Mouse (Mus musculus): Measurements from ENCODE around the gene Phf21a.
A peak's percentile ranks its signal among the peaks of the same experiment; 100 is the strongest.

Phf21a gene

GRCm38 (mm10) chr2:92381901-92382588, 289.1 kb downstream of the Phf21a start, which contains the start of gene 1700029I15Rik:
TSS of gene 1700029I15Rik (plus strand) at chr2:92382538.
- DNase-seq (ENCODE audit: low spot score in 2 of 2) = no peak

GRCm38 (mm10) chr2:92382759-92383158, 289.8 kb downstream of the Phf21a start:
- DNase-seq (ENCODE audit: low spot score in 2 of 2) = no peak

- no peak for DNase-seq (ENCODE audit: low spot score in 2 of 2)
Observed at GRCm38 (mm10) chr2:92384101-92384500, 291.2 kb downstream of the Phf21a start.

GRCm38 (mm10) chr2:92385113-92386051, 292.5 kb downstream of the Phf21a start:
- DNase-seq (ENCODE audit: low spot score in 2 of 2) = no peak

- DNase-seq (ENCODE audit: low spot score in 2 of 2) = peak in 1 of 2 experiments; percentile 41
Observed at GRCm38 (mm10) chr2:92386821-92387570, 294.1 kb downstream of the Phf21a start.

- DNase-seq (ENCODE audit: low spot score in 2 of 2) = peak in 1 of 2 experiments; percentile 55
Observed at GRCm38 (mm10) chr2:92387646-92388045, 294.7 kb downstream of the Phf21a start.

- DNase-seq (ENCODE audit: low spot score in 2 of 2) = peak in 1 of 2 experiments; percentile 50
Observed at GRCm38 (mm10) chr2:92388081-92388517, 295.2 kb downstream of the Phf21a start.

- DNase-seq (ENCODE audit: low spot score in 2 of 2) = peak; percentile 96 to 98
Observed at GRCm38 (mm10) chr2:92388891-92389641, 296.1 kb downstream of the Phf21a start.

GRCm38 (mm10) chr2:92389645-92390044, 296.7 kb downstream of the Phf21a start:
- no peak for DNase-seq (ENCODE audit: low spot score in 2 of 2)

- DNase-seq (ENCODE audit: low spot score in 2 of 2) = peak in 1 of 2 experiments; percentile 57
Observed at GRCm38 (mm10) chr2:92390206-92390930, 297.5 kb downstream of the Phf21a start.

- peak in 1 of 2 experiments; percentile 46 for DNase-seq (ENCODE audit: low spot score in 2 of 2)
Observed at GRCm38 (mm10) chr2:92391116-92391515, 298.2 kb downstream of the Phf21a start.

GRCm38 (mm10) chr2:92391703-92392317, 298.9 kb downstream of the Phf21a start:
- peak in 1 of 2 experiments; percentile 52 for DNase-seq (ENCODE audit: low spot score in 2 of 2)

- DNase-seq (ENCODE audit: low spot score in 2 of 2) = peak in 1 of 2 experiments; percentile 58
Observed at GRCm38 (mm10) chr2:92392318-92393264, 299.7 kb downstream of the Phf21a start.

GRCm38 (mm10) chr2:92395535-92395934, 302.6 kb downstream of the Phf21a start:
- no peak for DNase-seq (ENCODE audit: low spot score in 2 of 2)

GRCm38 (mm10) chr2:92397436-92397835, 304.5 kb downstream of the Phf21a start:
- DNase-seq (ENCODE audit: low spot score in 2 of 2) = no peak

GRCm38 (mm10) chr2:92399877-92400276, 307.0 kb downstream of the Phf21a start:
- peak in 1 of 2 experiments; percentile 38 for DNase-seq (ENCODE audit: low spot score in 2 of 2)

- DNase-seq (ENCODE audit: low spot score in 2 of 2) = peak in 1 of 2 experiments; percentile 52
Observed at GRCm38 (mm10) chr2:92400682-92401081, 307.8 kb downstream of the Phf21a start.

- peak; percentile 53 to 66 for DNase-seq (ENCODE audit: low spot score in 2 of 2)
Observed at GRCm38 (mm10) chr2:92401091-92401561, 308.2 kb downstream of the Phf21a start, which contains the start of gene Mapk8ip1. TSS of gene Mapk8ip1 (minus strand) at chr2:92401263.

Measured in right cerebral cortex, postnatal 10 days (tissue).